Mouse (Mus musculus) intestine, embryonic 14.5 days (tissue): ENCODE results near the gene Usp42. TPM values are rescaled to one million over a fixed set of nuclear protein-coding genes. Genes with fewer than 3 reads are reported as not detected.

Experiments used
- ATAC-seq: fragments of 200-750 bp; cut with Nextera tagmentation; replicated peaks from 2 replicates; pipeline ENCODE4 v1.8.0; 2017; ENCODE audit warnings: low read depth, moderate number of reproducible peaks, moderate TSS enrichment, moderate library complexity; ENCODE audit not compliant: low FRiP score, low TSS enrichment
- DNase-seq: peaks from one replicate; pipeline ENCODE4 v3.0.0-alpha.2; 2018; ENCODE audit warnings: low spot score
- H3K27ac ChIP-seq: fragments of 300-500 bp; sonication (generic); 2 replicates; pipeline ENCODE4 v1.5.1; 2014; ENCODE audit warnings: low read depth, mild to moderate bottlenecking, control low read depth
- H3K27me3 ChIP-seq: fragments of 300-500 bp; sonication (generic); replicated peaks from 2 replicates; pipeline ENCODE4 v1.6.1; 2014; ENCODE audit warnings: low read length, control low read depth; ENCODE audit not compliant: control insufficient read depth, insufficient read depth
- H3K36me3 ChIP-seq: fragments of 300-500 bp; sonication (generic); 2 replicates; pipeline ENCODE4 v1.6.1; 2014; ENCODE audit warnings: low read length, control low read depth; ENCODE audit not compliant: control insufficient read depth, insufficient read depth
- H3K4me1 ChIP-seq: fragments of 300-500 bp; sonication (generic); replicated peaks from 2 replicates; pipeline ENCODE4 v1.6.1; 2014; ENCODE audit warnings: low read length, control low read depth, mixed read lengths; ENCODE audit not compliant: control insufficient read depth, insufficient read depth
- H3K4me2 ChIP-seq: fragments of 300-500 bp; sonication (generic); 2 replicates; pipeline ENCODE4 v1.6.1; 2014; ENCODE audit warnings: low read length
- H3K4me3 ChIP-seq: fragments of 300-500 bp; sonication (generic); 2 replicates; pipeline ENCODE4 v1.5.1; 2014; ENCODE audit warnings: low read depth, low read length, control low read depth, mixed read lengths
- H3K9ac ChIP-seq: fragments of 300-500 bp; sonication (generic); 2 replicates; pipeline ENCODE4 v1.6.1; 2014; ENCODE audit warnings: mild to moderate bottlenecking, low read length
- H3K9me3 ChIP-seq: fragments of 300-500 bp; sonication (generic); 2 replicates; pipeline ENCODE4 v1.6.1; 2016; ENCODE audit warnings: low read length, control low read depth; ENCODE audit not compliant: control insufficient read depth
- WGBS: fragments of 180-500 bp; shearing (Covaris S2); extraction: QIAGEN DNeasy Blood & Tissue Kit; methylation state at CpG from one replicate; pipeline ENCODE4 v1.1.7; 2014; 5-methylcytosine and 5-hydroxymethylcytosine counted together
- polyA plus RNA-seq: library from polyadenylated mRNA; unstranded; fragments of >200 nt; fragmentation: Nextera tagmentation; extraction: Ambion mirVana; gene quantifications from 2 replicates; pipeline ENCODE4 v1.2.1, GENCODE M21; 2014

Gene Usp42
- polyA plus RNA-seq, 1 experiment from 2014 or later, result 19.5 TPM

GRCm38 (mm10) chr5:143721962-143722361 lies 10.1 kb downstream of the Usp42 start:
- no peak overlapping the region for H3K4me3 ChIP-seq
- WGBS, result 94% methylated on average over 7 of the region's 7 CpGs

GRCm38 (mm10) chr5:143712011-143712800 lies 19.9 kb downstream of the Usp42 start:
- Histone ChIP-seq H3K27ac (no peak overlapping the region), H3K4me3 (no peak overlapping the region), H3K4me1 (no peaks in the 10 kb centered on the region), H3K36me3 (peaks cover 93% of the 10 kb centered on the region), H3K4me2 (no peak overlapping the region), H3K27me3 (no peaks in the 10 kb centered on the region), H3K9me3 (no peaks in the 10 kb centered on the region), H3K9ac (no peak overlapping the region)
- 91% methylated on average over 14 of the region's 14 CpGs for WGBS
- DNase-seq (no peak), ATAC-seq (no peak)

More at GRCm38 (mm10) chr5:143721962-143722361, 10.1 kb downstream of the Usp42 start:
- DNase-seq, result no peak
- Histone ChIP-seq H3K9ac (no peak overlapping the region), H3K36me3 (peaks cover 98% of the 10 kb centered on the region), H3K9me3 (no peaks in the 10 kb centered on the region), H3K4me2 (no peak overlapping the region), H3K4me1 (no peaks in the 10 kb centered on the region), H3K27ac (no peak overlapping the region), H3K27me3 (no peaks in the 10 kb centered on the region)
- no peak for ATAC-seq

DNA sequence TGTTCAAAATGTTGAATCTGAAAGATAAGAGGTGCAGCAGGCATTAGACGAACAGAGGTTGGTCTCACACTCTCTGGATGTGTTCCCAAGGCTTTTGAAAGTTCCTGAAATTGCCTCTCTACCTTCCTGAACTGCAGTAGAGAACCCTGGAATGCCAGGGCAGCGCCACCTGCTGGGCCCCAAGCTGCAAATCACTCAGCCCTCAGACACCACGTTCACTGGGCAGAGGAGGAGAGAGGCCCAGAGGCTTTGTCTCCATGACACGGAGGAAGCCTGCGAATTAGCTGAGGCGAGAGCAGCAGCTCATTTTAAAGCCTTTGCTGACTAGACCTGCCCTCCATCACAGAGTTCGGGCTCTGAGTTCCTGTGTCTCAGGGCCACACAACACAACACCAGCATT lies 20.8 kb downstream of the Usp42 start:
- ATAC-seq (peak; percentile 51; the same call in 1 of the 2 replicates), DNase-seq (peak; percentile 80)
- WGBS, result 16% methylated on average over 7 of the region's 7 CpGs
- Histone ChIP-seq H3K4me3 (no peak overlapping the region), H3K4me2 (no peak overlapping the region), H3K36me3 (peaks cover 92% of the 10 kb centered on the region), H3K27ac (no peak overlapping the region), H3K9ac (no peak overlapping the region), H3K9me3 (no peaks in the 10 kb centered on the region), H3K4me1 (no peaks in the 10 kb centered on the region), H3K27me3 (no peaks in the 10 kb centered on the region)

DNA sequence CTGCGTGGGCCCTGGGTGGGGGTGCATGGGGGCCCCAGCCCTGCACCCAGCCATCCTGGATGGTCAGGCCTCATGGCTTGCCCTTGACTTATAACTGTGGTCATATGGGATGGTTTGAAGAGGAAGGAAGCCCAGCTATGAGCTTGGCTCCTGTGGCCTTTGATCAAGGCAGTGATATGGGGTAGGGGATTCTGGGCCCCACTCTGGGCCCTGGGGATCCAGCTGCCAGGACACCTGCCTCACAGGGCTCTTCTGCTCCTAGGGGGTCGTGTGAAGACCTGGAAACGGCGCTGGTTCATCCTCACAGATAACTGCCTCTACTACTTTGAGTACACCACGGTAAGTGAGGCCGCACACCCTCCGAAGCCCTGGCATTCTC lies 25.3 kb downstream of the Usp42 start:
- ATAC-seq, result 0 out of 2 replicates have a peak, but pooled peaks have one; percentile 12
- Histone ChIP-seq H3K9ac (no peak overlapping the region), H3K27me3 (no peaks in the 10 kb centered on the region), H3K4me3 (no peak overlapping the region), H3K36me3 (peaks cover 79% of the 10 kb centered on the region), H3K4me2 (no peak overlapping the region), H3K9me3 (no peaks in the 10 kb centered on the region), H3K27ac (no peak overlapping the region), H3K4me1 (no peaks in the 10 kb centered on the region)
- DNase-seq, result no peak
- 80% methylated on average over 7 of the region's 7 CpGs for WGBS

GRCm38 (mm10) chr5:143706030-143706821 lies 25.9 kb downstream of the Usp42 start:
- H3K4me3 ChIP-seq, result no peak overlapping the region
- no peaks in the 10 kb centered on the region for H3K4me1 ChIP-seq
- H3K9ac ChIP-seq, result no peak overlapping the region
- peak overlapping the region; percentile 18; the same call in 1 of the 2 replicates for H3K27ac ChIP-seq
- H3K27me3 ChIP-seq, result no peaks in the 10 kb centered on the region
- ATAC-seq (peak; percentile 56; the same call in 1 of the 2 replicates), DNase-seq (no peak)
- no peaks in the 10 kb centered on the region for H3K9me3 ChIP-seq
- H3K4me2 ChIP-seq, result no peak overlapping the region
- 62% methylated on average over 9 of the region's 9 CpGs for WGBS
- peaks cover 80% of the 10 kb centered on the region for H3K36me3 ChIP-seq

DNA sequence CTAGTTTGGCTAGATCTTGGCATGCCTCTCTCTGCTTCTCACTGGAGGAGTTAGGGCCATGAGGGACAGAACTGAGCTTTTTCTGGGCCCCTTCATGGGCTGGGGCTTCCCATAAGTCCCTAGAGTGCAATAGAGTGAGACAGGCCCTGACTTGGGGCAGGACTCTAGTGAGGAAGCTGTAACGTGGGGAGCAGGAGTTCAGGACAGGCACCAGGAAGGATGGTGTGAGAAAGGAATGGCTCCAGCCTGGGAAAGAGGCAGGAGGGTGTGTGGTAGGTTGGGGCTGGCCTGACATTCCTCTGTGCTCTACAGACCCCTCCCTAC lies 26.5 kb downstream of the Usp42 start:
- no peaks in the 10 kb centered on the region for H3K27me3 ChIP-seq
- no peak overlapping the region for H3K9ac ChIP-seq
- H3K4me1 ChIP-seq, result no peaks in the 10 kb centered on the region
- peak overlapping the region; percentile 18; the same call in 1 of the 2 replicates for H3K27ac ChIP-seq
- no peak overlapping the region for H3K4me3 ChIP-seq
- no peak overlapping the region for H3K4me2 ChIP-seq
- DNase-seq (no peak), ATAC-seq (no peak)
- 20% methylated on average over 1 of the region's 1 CpGs for WGBS
- H3K9me3 ChIP-seq, result no peaks in the 10 kb centered on the region
- peaks cover 77% of the 10 kb centered on the region for H3K36me3 ChIP-seq

- no peak overlapping the region for H3K4me2 ChIP-seq
- no peak overlapping the region; the same call in 1 of the 2 replicates for H3K27ac ChIP-seq
- H3K36me3 ChIP-seq, result peaks cover 72% of the 10 kb centered on the region
- ATAC-seq (no peak), DNase-seq (no peak)
- no peak overlapping the region for H3K4me3 ChIP-seq
- no peaks in the 10 kb centered on the region for H3K9me3 ChIP-seq
- no peak overlapping the region for H3K9ac ChIP-seq
- H3K4me1 ChIP-seq, result no peaks in the 10 kb centered on the region
- H3K27me3 ChIP-seq, result no peaks in the 10 kb centered on the region
- WGBS, result 80% methylated on average over 13 of the region's 13 CpGs
Measured at GRCm38 (mm10) chr5:143704875-143705658, 27.0 kb downstream of the Usp42 start.

- H3K27ac ChIP-seq, result no peak overlapping the region
- no peak for ATAC-seq
Measured at GRCm38 (mm10) chr5:143701074-143701473, 31.0 kb downstream of the Usp42 start.

More at GRCm38 (mm10) chr5:143701074-143701473, 31.0 kb downstream of the Usp42 start:
- Histone ChIP-seq H3K36me3 (peaks cover 51% of the 10 kb centered on the region), H3K4me1 (no peaks in the 10 kb centered on the region), H3K27me3 (no peaks in the 10 kb centered on the region), H3K9ac (no peak overlapping the region), H3K9me3 (no peaks in the 10 kb centered on the region), H3K4me3 (no peak overlapping the region), H3K4me2 (no peak overlapping the region)
- DNase-seq, result no peak
- 93% methylated on average over 10 of the region's 10 CpGs for WGBS
